Mouse (Mus musculus): ENCODE measurements around the gene Gm28038.

Gm28038 gene

GRCm38 (mm10) chr2:30285416-30286181, 4.8 kb downstream of the Gm28038 start:
- no peak for DNase-seq (ENCODE audit: low spot score in 2 of 2)

- peak; percentile 81 to 94 for DNase-seq (ENCODE audit: low spot score in 2 of 2)
Observed at GRCm38 (mm10) chr2:30286192-30287026, 5.6 kb downstream of the Gm28038 start, which contains the start of the genes Dolk and Nup188. TSS of gene Dolk (minus strand) at chr2:30286334. TSS of gene Nup188 (plus strand) at chr2:30286397.

- DNase-seq (ENCODE audit: low spot score in 2 of 2) = no peak
Observed at GRCm38 (mm10) chr2:30287027-30287373, 6.2 kb downstream of the Gm28038 start.

GRCm38 (mm10) chr2:30299525-30299924, 18.7 kb downstream of the Gm28038 start:
- no peak for DNase-seq (ENCODE audit: low spot score in 2 of 2)

- no peak for DNase-seq (ENCODE audit: low spot score in 2 of 2)
Observed at GRCm38 (mm10) chr2:30299966-30300365, 19.1 kb downstream of the Gm28038 start.

GRCm38 (mm10) chr2:30306087-30306486, 25.2 kb downstream of the Gm28038 start:
- DNase-seq (ENCODE audit: low spot score in 2 of 2) = no peak

- DNase-seq (ENCODE audit: low spot score in 2 of 2) = no peak
Observed at GRCm38 (mm10) chr2:30309351-30309750, 28.5 kb downstream of the Gm28038 start.

- DNase-seq (ENCODE audit: low spot score in 2 of 2) = peak in 1 of 2 experiments; percentile 18
Observed at GRCm38 (mm10) chr2:30311481-30311880, 30.6 kb downstream of the Gm28038 start.

- DNase-seq (ENCODE audit: low spot score in 2 of 2) = no peak
Observed at GRCm38 (mm10) chr2:30316136-30316535, 35.3 kb downstream of the Gm28038 start.

- peak in 1 of 2 experiments; percentile 21 for DNase-seq (ENCODE audit: low spot score in 2 of 2)
Observed at GRCm38 (mm10) chr2:30316955-30317354, 36.1 kb downstream of the Gm28038 start.

- no peak for DNase-seq (ENCODE audit: low spot score in 2 of 2)
Observed at GRCm38 (mm10) chr2:30319260-30319659, 38.4 kb downstream of the Gm28038 start.

- no peak for DNase-seq (ENCODE audit: low spot score in 2 of 2)
Observed at GRCm38 (mm10) chr2:30323111-30323510, 42.3 kb downstream of the Gm28038 start.

GRCm38 (mm10) chr2:30325296-30325695, 44.5 kb downstream of the Gm28038 start:
- no peak for DNase-seq (ENCODE audit: low spot score in 2 of 2)

- no peak for DNase-seq (ENCODE audit: low spot score in 2 of 2)
Observed at GRCm38 (mm10) chr2:30327276-30327675, 46.4 kb downstream of the Gm28038 start.

GRCm38 (mm10) chr2:30328791-30329190, 47.9 kb downstream of the Gm28038 start:
- DNase-seq (ENCODE audit: low spot score in 2 of 2) = no peak

- no peak for DNase-seq (ENCODE audit: low spot score in 2 of 2)
Observed at GRCm38 (mm10) chr2:30335324-30335723, 54.5 kb downstream of the Gm28038 start.

- DNase-seq (ENCODE audit: low spot score in 2 of 2) = peak in 1 of 2 experiments; percentile 47
Observed at GRCm38 (mm10) chr2:30336174-30336915, 55.5 kb downstream of the Gm28038 start.

GRCm38 (mm10) chr2:30337179-30337578, 56.3 kb downstream of the Gm28038 start:
- DNase-seq (ENCODE audit: low spot score in 2 of 2) = no peak

- DNase-seq (ENCODE audit: low spot score in 2 of 2) = no peak
Observed at GRCm38 (mm10) chr2:30342061-30342460, 61.2 kb downstream of the Gm28038 start.

GRCm38 (mm10) chr2:30342544-30342943, 61.7 kb downstream of the Gm28038 start:
- no peak for DNase-seq (ENCODE audit: low spot score in 2 of 2)

GRCm38 (mm10) chr2:30343601-30344137, 62.8 kb downstream of the Gm28038 start:
- DNase-seq (ENCODE audit: low spot score in 2 of 2) = peak in 1 of 2 experiments; percentile 36

Measured in left cerebral cortex, adult 9 months (tissue).